ENCODE assay signal across 9 mouse cellular contexts in genomic region chr9:44478959-44479605, GRCm38 (mm10). TPM values are rescaled to one million over a fixed set of nuclear protein-coding genes. Genes with fewer than 3 reads are reported as not detected.
A peak's percentile ranks its signal among the peaks of the same experiment; 100 is the strongest.
DNase-seq lines count a peak whose midpoint lies in the region; ATAC-seq and TF ChIP-seq lines count a peak whose summit lies in the region.
"Had no signal": no experiment of that assay in that cellular context is flagged by ENCODE, and none has a peak within 500 bp of the region (broad histone marks: within the 10 kb centered on the region; RNA-seq: fewer than 3 reads in every experiment).

No protein-coding gene starts in this region.

- peak overlapping the region; percentile 94 for H3K27ac ChIP-seq in embryonic fibroblast, embryonic 13.5 days (ENCODE audit: insufficient read depth, low read length)
- peak overlapping the region; percentile 97 for H3K27ac ChIP-seq in heart, embryonic 16.5 days (ENCODE audit: low read length)

- H3K36me3 ChIP-seq in heart, embryonic 16.5 days (ENCODE audit: control insufficient read depth, insufficient read depth), result no peaks in the 10 kb centered on the region

- H3K4me3 ChIP-seq in embryonic fibroblast, embryonic 13.5 days (ENCODE audit: insufficient read depth, low read length), result peak overlapping the region; percentile 67
- H3K4me3 ChIP-seq in heart, embryonic 16.5 days (ENCODE audit: low read length), result peak overlapping the region; percentile 74

- H3K9ac ChIP-seq in heart, embryonic 16.5 days (ENCODE audit: low read length), result peak overlapping the region; percentile 86

- TF ChIP-seq CTCF in embryonic fibroblast, embryonic 13.5 days (IDR thresholded peaks at IDR 0.05; ENCODE audit: borderline replicate concordance, insufficient read depth, low read length), result no peak

- WGBS in heart, embryonic 16.5 days, result under 1% methylated on average over 29 of the region's 29 CpGs

- peak; percentile 73 for DNase-seq in adrenal gland, postnatal 25 days
- peak; percentile 93 for DNase-seq in kidney, postnatal 14 days
- peak; percentile 86 to 89 for DNase-seq in lung, adult 18-20 months
- peak; percentile 93 for DNase-seq in retina, embryonic 14.5 days (ENCODE audit: low spot score)

- TF ChIP-seq POLR2A in embryonic fibroblast, embryonic 13.5 days (IDR thresholded peaks at IDR 0.05; ENCODE audit: low read depth, low read length), result peak; percentile 49; the same call in 1 of the 2 replicates

- no peaks in the 10 kb centered on the region for H3K9me3 ChIP-seq in heart, embryonic 16.5 days (replicated peaks; ENCODE audit: control insufficient read depth, low read length)

- peaks cover 4% of the 10 kb centered on the region; the same call in 1 of the 2 replicates for H3K4me1 ChIP-seq in embryonic fibroblast, embryonic 13.5 days (ENCODE audit: control insufficient read depth, insufficient read depth, low read length)
- peaks cover 27% of the 10 kb centered on the region for H3K4me1 ChIP-seq in heart, embryonic 16.5 days (ENCODE audit: control insufficient read depth, insufficient read depth, low read length)

- peak overlapping the region; percentile 95 for H3K4me2 ChIP-seq in heart, embryonic 16.5 days (ENCODE audit: low read depth, low read length)

- H3K27me3 ChIP-seq in heart, embryonic 16.5 days (ENCODE audit: control insufficient read depth, insufficient read depth, low read length), result no peaks in the 10 kb centered on the region

- ATAC-seq in CD4-positive, CD25-positive, alpha-beta regulatory T cell, adult 4 months, result peak; percentile 3
- ATAC-seq in heart, embryonic 16.5 days (replicated peaks; ENCODE audit: extremely low read depth, insufficient read depth, low FRiP score), result peak; percentile 57
- ATAC-seq in megakaryocyte progenitor cell, adult 5-6 weeks (replicated peaks; ENCODE audit: poor library complexity), result no peak

RNA-seq across cellular contexts. Expression of gene Bcl9l, which starts 3.5 kb away (rescaled TPM):
- polyA plus RNA-seq in CD4-positive, CD25-positive, alpha-beta regulatory T cell, adult 4 months (2017; shearing (Covaris generic)), result 10 to 100 TPM; 13.3 to 17.6 TPM
- total RNA-seq in adrenal gland, postnatal 25 days (2021), result 56.0 and 82.0 TPM in 2 replicates
- 56.0 and 61.6 TPM in 2 replicates for polyA plus RNA-seq in embryonic fibroblast, embryonic 13.5 days (2011; ENCODE audit: insufficient read length, low read depth, missing spikeins)
- polyA plus RNA-seq in heart, embryonic 16.5 days (2015; fragmentation: Nextera tagmentation; extraction: Ambion mirVana), result 11.1 and 11.3 TPM in 2 replicates
- 4.3 and 4.5 TPM in 2 replicates for total RNA-seq in megakaryocyte progenitor cell, adult 5-6 weeks (2015)
- total RNA-seq in megakaryocyte progenitor cell, adult 5-6 weeks (2017), result 1.6 and 1.8 TPM in 2 replicates

RNA-seq across cellular contexts. Expression of gene Upk2, which starts 24.3 kb away (rescaled TPM):
- not detected for polyA plus RNA-seq in CD4-positive, CD25-positive, alpha-beta regulatory T cell, adult 4 months (2017; shearing (Covaris generic))
- not detected in 2 replicates for total RNA-seq in adrenal gland, postnatal 25 days (2021)
- not detected in 2 replicates for polyA plus RNA-seq in embryonic fibroblast, embryonic 13.5 days (2011; ENCODE audit: insufficient read length, low read depth, missing spikeins)
- 0.50 TPM in 1 of 2 replicates, not detected in the other for polyA plus RNA-seq in heart, embryonic 16.5 days (2015; fragmentation: Nextera tagmentation; extraction: Ambion mirVana)
- not detected in 2 replicates for total RNA-seq in megakaryocyte progenitor cell, adult 5-6 weeks (2015)
- not detected in 2 replicates for total RNA-seq in megakaryocyte progenitor cell, adult 5-6 weeks (2017)
- total RNA-seq: common myeloid progenitor, adult 5-6 weeks had no signal

RNA-seq across cellular contexts. Expression of gene Foxr1, which starts 38.1 kb away (rescaled TPM):
- under 1 TPM in 1 of 2 experiments, not detected in 1; 0.43 TPM for polyA plus RNA-seq in CD4-positive, CD25-positive, alpha-beta regulatory T cell, adult 4 months (2017; shearing (Covaris generic))
- total RNA-seq in adrenal gland, postnatal 25 days (2021), result not detected in 2 replicates
- not detected in 2 replicates for polyA plus RNA-seq in embryonic fibroblast, embryonic 13.5 days (2011; ENCODE audit: insufficient read length, low read depth, missing spikeins)
- polyA plus RNA-seq in heart, embryonic 16.5 days (2015; fragmentation: Nextera tagmentation; extraction: Ambion mirVana), result not detected in 2 replicates
- total RNA-seq in megakaryocyte progenitor cell, adult 5-6 weeks (2015), result not detected in 2 replicates
- not detected in 2 replicates for total RNA-seq in megakaryocyte progenitor cell, adult 5-6 weeks (2017)
- total RNA-seq: common myeloid progenitor, adult 5-6 weeks had no signal
